Mouse (Mus musculus) liver, embryonic 14 days (tissue): Measurements from ENCODE around the gene Olfr930. TPM values are rescaled to one million over a fixed set of nuclear protein-coding genes. Genes with fewer than 3 reads are reported as not detected.

Experiments used
- polyA plus RNA-seq: library from polyadenylated mRNA; depleted of rRNA; stranded (reverse); fragments of >200 nt; gene quantifications from 2 replicates; pipeline ENCODE4 v1.2.3, GENCODE M21; 2012; rRNA removed

Gene Olfr930
- polyA plus RNA-seq, result not detected in 2 replicates

DNA sequence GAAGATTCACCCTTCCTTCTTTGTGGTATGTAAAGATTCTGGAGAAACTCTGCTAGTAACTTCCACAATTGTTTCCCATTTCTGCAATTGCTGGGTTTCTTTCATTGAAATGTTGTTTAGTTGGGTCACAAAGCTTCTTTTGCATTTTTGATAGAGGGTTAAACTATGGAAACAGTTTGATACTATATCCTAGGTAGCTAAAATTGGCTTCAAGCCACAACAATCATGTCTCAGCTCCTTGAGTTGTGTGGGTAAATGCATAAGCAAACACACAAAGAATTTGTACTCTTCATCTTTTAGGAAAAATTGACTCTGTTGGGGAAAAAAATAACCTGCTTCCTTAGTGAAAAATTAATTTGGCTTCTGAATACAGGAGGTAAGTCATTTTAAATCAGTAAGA, at the start of gene Olfr930:
Gene Olfr930 (plus strand): TSS at position 301 of the 400 bp plus-strand sequence.

DNA sequence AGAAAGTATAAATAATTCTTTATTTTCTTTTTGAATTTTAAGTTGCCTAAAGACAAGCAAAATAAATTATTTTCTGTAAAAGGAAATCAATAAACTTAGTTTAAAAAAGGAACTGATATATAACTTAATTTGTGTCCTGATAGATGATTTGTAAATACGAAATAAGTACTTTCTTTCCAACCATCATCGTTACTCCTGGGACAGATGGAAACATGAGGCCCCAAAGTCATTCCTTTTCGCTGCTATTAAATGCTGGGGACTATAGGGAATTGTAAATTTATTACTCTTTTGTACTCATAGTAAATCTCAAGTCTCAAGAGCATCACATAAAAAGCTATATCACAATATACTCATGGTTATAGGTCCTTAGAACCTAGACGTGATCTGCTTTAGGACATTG, 42.4 kb downstream of the Olfr930 start, which contains the start of gene Olfr933:
Gene Olfr933 (plus strand): TSS at position 301 of the 400 bp plus-strand sequence.

Other genes with a start within 250 kb of the Olfr930 start
- not detected in 2 replicates for gene Olfr919, start 226.1 kb upstream of the Olfr930 start, polyA plus RNA-seq
- gene Vwa5a, start 211.5 kb upstream of the Olfr930 start, polyA plus RNA-seq, result 4.3 and 5.0 TPM in 2 replicates
- 0.03 and 0.05 TPM in 2 replicates for gene Olfr920, start 177.5 kb upstream of the Olfr930 start, polyA plus RNA-seq
- gene Olfr921, start 156.7 kb upstream of the Olfr930 start, polyA plus RNA-seq, result not detected in 2 replicates
- not detected in 2 replicates for gene Olfr922, start 115.2 kb upstream of the Olfr930 start, polyA plus RNA-seq
- not detected in 2 replicates for gene Olfr923, start 103.3 kb upstream of the Olfr930 start, polyA plus RNA-seq
- gene Olfr924, start 85.4 kb upstream of the Olfr930 start, polyA plus RNA-seq, result not detected in 2 replicates
- gene Olfr26, start 74.7 kb upstream of the Olfr930 start, polyA plus RNA-seq, result not detected in 2 replicates
- gene Olfr926, start 52.7 kb upstream of the Olfr930 start, polyA plus RNA-seq, result not detected in 2 replicates
- not detected in 2 replicates for gene Olfr933, start 42.5 kb downstream of the Olfr930 start, polyA plus RNA-seq
- gene Olfr934, start 58.5 kb downstream of the Olfr930 start, polyA plus RNA-seq, result not detected in 2 replicates
- gene Olfr935, start 69.9 kb downstream of the Olfr930 start, polyA plus RNA-seq, result not detected in 2 replicates
- not detected in 2 replicates for gene Olfr146, start 93.6 kb downstream of the Olfr930 start, polyA plus RNA-seq
- not detected in 2 replicates for gene Olfr937, start 135.1 kb downstream of the Olfr930 start, polyA plus RNA-seq
- not detected in 2 replicates for gene Olfr938, start 149.1 kb downstream of the Olfr930 start, polyA plus RNA-seq
- gene Olfr27, start 198.3 kb downstream of the Olfr930 start, polyA plus RNA-seq, result not detected in 2 replicates
- gene Olfr943, start 236.5 kb downstream of the Olfr930 start, polyA plus RNA-seq, result not detected in 2 replicates